Mouse (Mus musculus) ES-E14 (cell line): Measurements from ENCODE around the gene Krtap7-1. TPM values are rescaled to one million over a fixed set of nuclear protein-coding genes. Genes with fewer than 3 reads are reported as not detected.

Experiments used
- DNase-seq: peaks from one replicate; pipeline ENCODE4 v3.0.0-alpha.2; 2013; ENCODE audit warnings: low read depth, low spot score
- H3K27ac ChIP-seq: 2 replicates; pipeline ENCODE4 v1.5.1; 2012; ENCODE audit warnings: low read depth, mild to moderate bottlenecking, low read length, moderate library complexity, mixed read lengths; ENCODE audit not compliant: poor library complexity, insufficient read depth, severe bottlenecking
- H3K36me3 ChIP-seq: 2 replicates; pipeline ENCODE4 v1.6.1; 2012; ENCODE audit warnings: mild to moderate bottlenecking, low read length, moderate library complexity, mixed read lengths; ENCODE audit not compliant: control insufficient read depth, poor library complexity, insufficient read depth, severe bottlenecking
- H3K4me1 ChIP-seq, 2 experiments: fragments of 150-350 bp in 1 of 2; sonication (generic) in 1 of 2; 2 replicates each; pipeline ENCODE4 v1.6.1; 2012; ENCODE audit warnings: low read length in 2 of 2, mild to moderate bottlenecking in 1 of 2, mixed read lengths in 1 of 2; ENCODE audit not compliant: control insufficient read depth in 2 of 2, insufficient read depth in 2 of 2, poor library complexity in 1 of 2
- H3K4me3 ChIP-seq, 2 experiments: fragments of 150-350 bp in 1 of 2; sonication (generic) in 1 of 2; 2 replicates each; pipeline ENCODE4 v1.5.1; 2012; ENCODE audit warnings: low read length in 2 of 2, low read depth in 1 of 2, mild to moderate bottlenecking in 1 of 2, mixed read lengths in 1 of 2; ENCODE audit not compliant: insufficient read depth in 1 of 2, poor library complexity in 1 of 2, severe bottlenecking in 1 of 2
- H3K9ac ChIP-seq: 2 replicates; pipeline ENCODE4 v1.6.1; 2012; ENCODE audit warnings: low read depth, mild to moderate bottlenecking, low read length, mixed read lengths; ENCODE audit not compliant: poor library complexity, insufficient read depth, severe bottlenecking
- H3K9me3 ChIP-seq: fragments of 150-350 bp; sonication (generic); 2 replicates; pipeline ENCODE4 v1.6.1; 2012; ENCODE audit warnings: low read depth, mild to moderate bottlenecking, low read length; ENCODE audit not compliant: control insufficient read depth, insufficient read depth
- CHD2 ChIP-seq: IDR thresholded peaks from 2 replicates; pipeline ENCODE4 v1.6.1; 2014; ENCODE audit warnings: mild to moderate bottlenecking, low read depth, low read length, inconsistent platforms
- HCFC1 ChIP-seq: IDR thresholded peaks from 2 replicates; pipeline ENCODE4 v1.6.1; 2012; ENCODE audit warnings: low read length, inconsistent platforms, borderline replicate concordance; ENCODE audit not compliant: insufficient read depth
- MAFK ChIP-seq: IDR thresholded peaks from 2 replicates; pipeline ENCODE4 v1.6.1; 2014; ENCODE audit warnings: mild to moderate bottlenecking, low read depth, low read length, inconsistent platforms; ENCODE audit not compliant: insufficient read depth
- ZC3H11A ChIP-seq: IDR thresholded peaks from 2 replicates; pipeline ENCODE4 v1.6.1; 2012; ENCODE audit warnings: low read depth, mild to moderate bottlenecking, inconsistent platforms, low read length, borderline replicate concordance
- ZNF384 ChIP-seq: IDR thresholded peaks from 2 replicates; pipeline ENCODE4 v1.6.1; 2012; ENCODE audit warnings: low read depth, low read length, inconsistent platforms
- in situ Hi-C, 2 experiments: fragments of 600-800 bp; cut with MboI; formaldehyde crosslinking; loops; one replicate each; pipeline ENCODE4 v1.15.1; 2025; ENCODE audit warnings: low sequenced_read_pairs in 2 of 2, inconsistent platforms in 1 of 2; ENCODE audit not compliant: unreplicated experiment in 2 of 2
- total RNA-seq: library from RNA; depleted of rRNA; stranded (reverse); fragments of 300-350 nt; gene quantifications from 2 replicates; pipeline ENCODE4 v1.2.3, GENCODE M21; 2012; rRNA removed

Krtap7-1 gene
- total RNA-seq, 1 experiment: not detected

DNA sequence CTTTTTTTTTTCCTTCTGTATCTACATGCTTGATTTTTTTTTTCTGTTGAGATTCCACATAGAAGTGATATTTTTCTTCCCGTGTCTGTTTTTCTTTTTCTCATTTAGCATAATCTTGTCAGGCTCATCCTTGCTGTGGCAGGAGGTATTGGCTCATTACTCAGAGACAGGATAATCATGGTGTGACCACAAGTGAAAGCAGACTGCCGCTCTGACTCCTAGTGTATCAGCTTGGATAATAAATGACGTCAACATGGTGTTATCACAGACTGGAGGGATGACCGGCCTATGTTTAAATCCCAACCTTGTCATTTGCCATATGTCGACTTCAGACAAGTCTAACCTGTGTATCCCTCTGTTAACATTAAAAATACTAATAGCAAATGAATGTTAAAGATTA, 46.9 kb downstream of the Krtap7-1 start:
- Histone ChIP-seq H3K9me3 (no peaks in the 10 kb centered on the region), H3K27ac (no peak overlapping the region), H3K36me3 (no peaks in the 10 kb centered on the region), H3K4me1 (no peaks in the 10 kb centered on the region), H3K4me3 (no peak overlapping the region), H3K9ac (no peak overlapping the region)
- TF ChIP-seq CHD2 (no peak), HCFC1 (no peak), ZNF384 (no peak), ZC3H11A (no peak), MAFK (no peak)
- no peak for DNase-seq
- in situ Hi-C loops: no loop called here

Other genes with a start within 250 kb of the Krtap7-1 start
- not detected in 2 replicates for gene Krtap21-1, start 104.5 kb downstream of the Krtap7-1 start, total RNA-seq
- not detected in 2 replicates for gene Krtap6-2, start 88.2 kb downstream of the Krtap7-1 start, total RNA-seq
- gene Krtap8-1, start 20.4 kb downstream of the Krtap7-1 start, total RNA-seq: not detected in 2 replicates
- gene Krtap11-1, start 62.9 kb upstream of the Krtap7-1 start, total RNA-seq: not detected in 2 replicates